Mouse (Mus musculus): ENCODE data around the gene Myo1d.
A peak's percentile ranks its signal among the peaks of the same experiment; 100 is the strongest.

Myo1d gene

GRCm38 (mm10) chr11:80779527-80780344 lies at the start of gene Myo1d:
Gene Myo1d (minus strand): TSS chr11:80780025.
- DNase-seq, result peak; percentile 87

GRCm38 (mm10) chr11:80821794-80822193 lies 42.0 kb upstream of the Myo1d start:
- DNase-seq, result no peak

- no peak for DNase-seq
Measured at GRCm38 (mm10) chr11:80821296-80821695, 41.5 kb upstream of the Myo1d start.

- no peak for DNase-seq
Measured at GRCm38 (mm10) chr11:80820085-80820484, 40.3 kb upstream of the Myo1d start.

- peak; percentile 25 for DNase-seq
Measured at GRCm38 (mm10) chr11:80818060-80818697, 38.4 kb upstream of the Myo1d start.

GRCm38 (mm10) chr11:80815354-80815753 lies 35.5 kb upstream of the Myo1d start:
- DNase-seq, result no peak

- no peak for DNase-seq
Measured at GRCm38 (mm10) chr11:80811156-80811555, 31.3 kb upstream of the Myo1d start.

GRCm38 (mm10) chr11:80809993-80810821 lies 30.4 kb upstream of the Myo1d start, which contains the start of gene Tmem98:
Gene Tmem98 (plus strand): TSS chr11:80810175.
- DNase-seq, result no peak

- DNase-seq, result no peak
Measured at GRCm38 (mm10) chr11:80809666-80809992, 29.8 kb upstream of the Myo1d start.

- DNase-seq, result no peak
Measured at GRCm38 (mm10) chr11:80808551-80809070, 28.8 kb upstream of the Myo1d start.

GRCm38 (mm10) chr11:80802706-80803105 lies 22.9 kb upstream of the Myo1d start:
- no peak for DNase-seq

GRCm38 (mm10) chr11:80799979-80800378 lies 20.2 kb upstream of the Myo1d start:
- no peak for DNase-seq

GRCm38 (mm10) chr11:80795431-80795830 lies 15.6 kb upstream of the Myo1d start:
- no peak for DNase-seq

- DNase-seq, result no peak
Measured at GRCm38 (mm10) chr11:80794290-80794689, 14.5 kb upstream of the Myo1d start.

- no peak for DNase-seq
Measured at GRCm38 (mm10) chr11:80793386-80793785, 13.6 kb upstream of the Myo1d start.

- DNase-seq, result no peak
Measured at GRCm38 (mm10) chr11:80791677-80792432, 12.0 kb upstream of the Myo1d start.

- DNase-seq, result no peak
Measured at GRCm38 (mm10) chr11:80790413-80790812, 10.6 kb upstream of the Myo1d start.

- no peak for DNase-seq
Measured at GRCm38 (mm10) chr11:80789647-80790240, 9.9 kb upstream of the Myo1d start.

- DNase-seq, result no peak
Measured at GRCm38 (mm10) chr11:80785672-80786071, 5.8 kb upstream of the Myo1d start.

- no peak for DNase-seq
Measured at GRCm38 (mm10) chr11:80784294-80784743, 4.5 kb upstream of the Myo1d start.

- no peak for DNase-seq
Measured at GRCm38 (mm10) chr11:80783460-80783859, 3.6 kb upstream of the Myo1d start.

- DNase-seq, result no peak
Measured at GRCm38 (mm10) chr11:80781535-80781934, 1.7 kb upstream of the Myo1d start.
